Mouse (Mus musculus) urinary bladder, postnatal 0 days (tissue): Measurements from ENCODE around the gene Lzts2. TPM values are rescaled to one million over a fixed set of nuclear protein-coding genes. Genes with fewer than 3 reads are reported as not detected.

ENCODE experiments used
- polyA plus RNA-seq: library from polyadenylated mRNA; unstranded; fragments of >200 nt; fragmentation: Nextera tagmentation; extraction: Ambion mirVana; gene quantifications from 2 replicates; pipeline ENCODE4 v1.2.1, GENCODE M21; 2015

Lzts2 gene
- polyA plus RNA-seq, result 49.2 and 50.8 TPM in 2 replicates

DNA sequence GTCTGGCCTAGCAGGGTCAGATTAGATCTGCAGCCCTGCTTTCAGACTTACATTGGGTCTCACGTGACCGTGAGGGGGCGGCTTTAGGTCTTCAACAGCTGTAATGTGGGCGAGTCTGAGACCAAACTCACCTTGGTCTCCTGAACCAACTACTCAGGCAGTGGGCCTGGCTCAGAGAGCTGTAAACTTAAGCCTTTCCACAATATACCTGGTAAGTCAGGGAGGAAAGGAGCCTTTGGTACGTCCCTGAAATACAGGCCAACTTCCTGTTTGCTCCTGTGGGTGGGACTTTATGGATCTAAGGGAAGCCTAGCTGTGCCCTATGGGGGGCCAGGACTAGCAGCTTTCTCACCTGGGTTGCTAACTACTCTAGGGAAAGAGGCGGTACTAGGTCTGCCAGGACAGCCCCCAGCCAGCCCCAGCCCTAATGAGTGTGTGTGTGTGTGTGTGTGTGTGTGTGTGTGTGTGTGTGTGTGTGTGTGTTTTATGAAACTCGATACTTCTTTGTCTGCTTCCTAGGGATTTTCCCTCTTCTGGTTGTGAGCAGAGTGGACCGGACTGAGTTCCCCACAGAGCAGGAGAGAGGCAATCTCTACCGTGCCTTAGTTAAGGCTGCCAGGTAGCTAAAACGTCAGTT lies at the start of gene Lzts2:
TSS of gene Lzts2 (plus strand) at position 80 of the 637 bp plus-strand sequence.

DNA sequence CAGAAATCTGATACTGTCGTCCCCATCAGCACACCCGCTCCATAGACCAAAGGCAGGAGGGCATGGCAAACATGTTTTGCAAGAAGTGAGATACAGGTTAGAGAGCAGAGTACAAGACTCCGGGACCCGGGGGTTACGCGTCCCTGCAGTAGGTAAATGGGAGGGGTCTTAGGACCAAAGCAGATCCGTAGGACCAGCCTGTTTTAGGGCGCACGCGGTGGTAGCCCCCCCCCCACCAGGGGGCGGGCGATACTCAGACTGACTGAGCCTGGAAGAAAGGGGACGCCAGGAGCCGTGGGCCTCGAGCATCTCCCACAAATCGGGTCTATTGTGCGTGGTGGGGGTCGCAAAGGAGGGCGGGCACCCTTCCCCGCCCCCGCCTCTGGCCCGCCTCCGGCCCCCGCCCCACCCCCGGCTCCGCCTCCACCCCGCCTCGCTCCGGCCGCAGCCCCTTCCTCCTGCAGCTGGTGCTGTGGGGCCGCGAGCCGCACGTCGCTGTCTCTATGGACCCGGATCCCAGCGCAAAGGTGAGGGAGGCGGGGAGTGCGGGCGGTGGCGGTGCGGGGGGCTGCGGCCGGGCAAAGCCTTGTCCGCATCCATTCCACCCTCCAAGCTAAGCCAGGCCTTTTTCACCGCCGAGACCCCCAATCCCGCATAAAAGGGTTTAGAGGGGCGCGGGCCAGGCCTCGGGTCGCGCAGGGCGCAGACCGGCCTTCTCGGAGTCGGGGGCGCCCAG lies 25.2 kb upstream of the Lzts2 start, which contains the start of gene Sema4g:
TSS of gene Sema4g (plus strand) at position 271 of the 736 bp plus-strand sequence.

DNA sequence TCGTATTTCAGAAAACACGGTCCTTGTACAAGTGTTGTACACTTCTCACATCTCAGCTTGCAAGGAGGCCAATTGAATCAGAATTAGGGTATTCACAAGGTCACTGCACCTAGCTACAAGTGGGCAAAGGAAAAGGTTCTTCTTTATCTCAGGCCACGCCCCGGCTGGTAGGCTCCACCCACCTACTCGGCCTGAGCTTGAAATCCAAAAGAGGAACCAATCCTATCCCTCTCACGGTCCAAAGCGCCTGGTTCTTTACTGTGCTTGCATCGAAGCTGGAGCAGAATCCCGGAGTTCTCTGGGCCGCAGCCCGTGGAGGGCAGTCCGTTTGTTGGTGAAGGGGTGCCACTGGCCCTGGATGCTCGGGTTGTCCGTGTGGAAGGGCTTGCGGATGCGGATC lies 8.8 kb upstream of the Lzts2 start, which contains the start of gene Twnk:
TSS of gene Twnk (plus strand) at position 220 of the 400 bp plus-strand sequence.

DNA sequence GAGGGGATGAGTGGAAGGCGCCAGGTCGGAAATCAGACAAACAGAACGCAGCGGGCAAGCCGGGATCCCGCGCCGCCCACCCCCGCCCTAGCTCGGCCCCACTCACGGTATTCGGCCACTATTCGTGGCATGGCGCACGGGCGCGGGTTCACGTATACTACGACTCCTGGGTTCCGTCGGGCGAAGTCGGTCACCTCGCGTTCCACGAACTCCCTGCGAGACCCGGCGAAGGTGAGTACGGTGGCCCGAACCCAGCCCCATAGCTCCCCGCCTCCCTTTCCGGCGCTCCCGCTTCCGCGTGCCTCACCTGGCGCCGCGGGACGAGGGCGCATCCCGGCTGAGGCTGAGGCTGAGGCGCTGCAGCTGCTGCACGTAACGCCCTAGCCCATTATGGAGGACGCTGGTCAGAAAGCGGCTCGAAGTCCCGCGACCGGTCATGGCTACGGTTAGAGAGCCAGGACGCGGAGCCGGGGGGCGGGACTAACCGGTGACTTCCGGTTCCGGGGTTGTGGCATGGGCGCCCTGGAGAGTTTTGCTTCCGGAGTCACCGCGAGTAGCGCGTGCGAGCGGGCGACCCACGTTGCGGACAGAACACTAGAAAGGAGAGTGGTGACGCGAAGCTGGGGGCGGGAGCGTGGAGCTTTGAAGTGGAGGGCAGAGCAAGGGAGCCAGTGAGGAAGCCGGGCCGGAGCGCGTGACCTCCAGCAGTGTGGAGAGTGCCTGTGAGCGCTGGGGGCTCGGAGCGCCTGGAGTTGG lies 8.1 kb upstream of the Lzts2 start, which contains the start of gene Mrpl43:
TSS of gene Mrpl43 (minus strand) at position 486 of the 756 bp plus-strand sequence.

DNA sequence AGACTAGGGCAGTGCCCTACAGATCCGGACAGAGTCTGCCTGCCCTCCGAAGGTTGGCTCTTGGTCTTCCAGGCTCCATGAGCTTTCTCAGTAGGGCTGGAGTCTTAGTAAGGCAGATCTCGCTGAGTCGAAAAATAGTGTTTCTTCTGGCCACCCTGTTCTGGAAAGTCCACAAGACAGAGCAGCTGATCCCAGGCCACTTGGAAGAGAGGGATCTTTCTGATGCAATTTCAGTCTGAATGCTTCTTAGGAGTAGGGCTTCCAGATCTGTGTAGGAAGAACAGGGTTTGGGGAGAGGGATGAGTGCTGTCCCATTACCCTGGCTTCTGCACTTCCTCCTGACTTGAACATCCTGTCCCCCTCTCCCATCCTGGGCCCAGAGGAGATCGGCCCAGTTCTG lies 31.4 kb downstream of the Lzts2 start, which contains the start of gene Pdzd7:
TSS of gene Pdzd7 (minus strand) at position 67 of the 400 bp plus-strand sequence.

DNA sequence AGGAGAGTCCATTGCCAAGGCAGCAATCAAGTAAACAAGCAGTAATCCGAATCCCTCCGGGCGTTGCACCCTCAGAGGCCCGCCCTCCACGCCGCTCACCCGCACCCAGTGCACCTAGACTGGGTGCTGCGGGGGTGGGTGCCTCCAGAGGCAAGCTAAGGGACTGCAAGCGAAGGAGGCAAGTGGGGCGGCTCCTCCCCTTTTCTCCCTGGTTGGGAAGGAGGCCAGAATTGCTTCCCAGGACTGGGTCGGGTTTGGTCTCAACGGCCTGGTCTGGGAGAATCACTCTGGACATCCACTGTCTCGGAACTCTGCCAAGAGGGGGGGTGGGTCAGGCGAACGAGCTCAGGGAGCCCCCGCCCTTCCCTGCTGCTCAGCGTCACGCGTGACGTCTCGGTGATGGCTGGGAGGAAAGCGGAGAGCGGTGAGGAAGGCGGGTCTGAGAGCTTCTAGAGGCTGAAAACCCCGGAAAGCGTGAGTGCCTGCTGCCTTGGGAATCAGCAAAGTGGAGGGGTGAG lies 33.3 kb downstream of the Lzts2 start, which contains the start of gene Sfxn3:
TSS of gene Sfxn3 (plus strand) at position 87 of the 518 bp plus-strand sequence.

DNA sequence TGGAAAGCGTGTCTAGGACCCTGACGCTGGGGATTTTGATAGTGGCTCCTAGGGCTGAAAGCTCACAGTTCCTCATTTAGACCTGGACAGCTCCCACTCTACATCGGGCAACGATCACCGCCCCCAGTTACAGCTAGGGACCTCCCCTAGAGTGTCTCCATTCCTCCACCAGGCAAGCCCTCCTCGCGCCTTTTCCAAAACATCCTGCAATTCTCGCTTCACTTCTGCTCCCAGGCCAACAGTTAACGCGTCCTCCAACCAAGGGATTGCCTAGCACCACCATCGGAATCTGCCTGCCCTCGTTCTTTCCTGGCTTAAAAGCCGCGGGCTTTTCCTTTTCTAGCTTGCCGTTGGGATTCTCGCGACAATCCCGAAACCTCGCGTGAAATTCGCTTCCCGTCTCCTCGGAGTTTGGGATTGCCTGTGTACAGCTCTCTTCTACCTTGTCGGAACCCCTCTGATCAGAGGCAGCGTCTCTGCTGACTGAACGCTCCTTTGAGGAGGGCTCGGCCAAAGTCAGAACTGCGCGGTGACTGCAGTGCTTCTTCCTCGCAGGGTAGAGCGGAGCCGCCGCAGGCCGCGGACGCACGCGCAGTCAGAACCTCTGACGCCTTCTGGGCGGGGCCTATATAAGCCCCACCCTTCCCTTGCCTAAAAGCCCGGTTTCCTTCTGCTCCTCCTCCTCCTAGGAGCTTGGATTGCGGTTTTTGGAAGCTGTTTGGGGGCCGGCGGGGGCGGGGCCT lies 60.5 kb downstream of the Lzts2 start, which contains the start of gene Kazald1:
TSS of gene Kazald1 (plus strand) at position 662 of the 743 bp plus-strand sequence.

Other genes with a start within 250 kb of the Lzts2 start
- gene Slf2, start 83.3 kb upstream of the Lzts2 start, polyA plus RNA-seq, result 14.2 and 15.9 TPM in 2 replicates
- gene Sema4g, start 25.3 kb upstream of the Lzts2 start, polyA plus RNA-seq, result 0.79 and 1.2 TPM in 2 replicates
- 7.5 and 7.7 TPM in 2 replicates for gene Twnk, start 8.8 kb upstream of the Lzts2 start, polyA plus RNA-seq
- gene Mrpl43, start 8.0 kb upstream of the Lzts2 start, polyA plus RNA-seq, result 54.7 and 55.8 TPM in 2 replicates
- gene Pdzd7, start 31.3 kb downstream of the Lzts2 start, polyA plus RNA-seq, result 0.19 and 0.25 TPM in 2 replicates
- gene Sfxn3, start 33.1 kb downstream of the Lzts2 start, polyA plus RNA-seq, result 50.3 and 53.7 TPM in 2 replicates
- gene Kazald1, start 60.8 kb downstream of the Lzts2 start, polyA plus RNA-seq, result 10.8 and 11.4 TPM in 2 replicates
- not detected in 2 replicates for gene Tlx1, start 136.3 kb downstream of the Lzts2 start, polyA plus RNA-seq
- 0.05 TPM in 1 of 2 replicates, not detected in the other for gene Lbx1, start 221.4 kb downstream of the Lzts2 start, polyA plus RNA-seq